Mouse (Mus musculus): ENCODE measurements around the gene Myh6. TPM values are rescaled to one million over a fixed set of nuclear protein-coding genes. Genes with fewer than 3 reads are reported as not detected.

Myh6 gene
- polyA plus RNA-seq, 1 experiment, result not detected

DNA sequence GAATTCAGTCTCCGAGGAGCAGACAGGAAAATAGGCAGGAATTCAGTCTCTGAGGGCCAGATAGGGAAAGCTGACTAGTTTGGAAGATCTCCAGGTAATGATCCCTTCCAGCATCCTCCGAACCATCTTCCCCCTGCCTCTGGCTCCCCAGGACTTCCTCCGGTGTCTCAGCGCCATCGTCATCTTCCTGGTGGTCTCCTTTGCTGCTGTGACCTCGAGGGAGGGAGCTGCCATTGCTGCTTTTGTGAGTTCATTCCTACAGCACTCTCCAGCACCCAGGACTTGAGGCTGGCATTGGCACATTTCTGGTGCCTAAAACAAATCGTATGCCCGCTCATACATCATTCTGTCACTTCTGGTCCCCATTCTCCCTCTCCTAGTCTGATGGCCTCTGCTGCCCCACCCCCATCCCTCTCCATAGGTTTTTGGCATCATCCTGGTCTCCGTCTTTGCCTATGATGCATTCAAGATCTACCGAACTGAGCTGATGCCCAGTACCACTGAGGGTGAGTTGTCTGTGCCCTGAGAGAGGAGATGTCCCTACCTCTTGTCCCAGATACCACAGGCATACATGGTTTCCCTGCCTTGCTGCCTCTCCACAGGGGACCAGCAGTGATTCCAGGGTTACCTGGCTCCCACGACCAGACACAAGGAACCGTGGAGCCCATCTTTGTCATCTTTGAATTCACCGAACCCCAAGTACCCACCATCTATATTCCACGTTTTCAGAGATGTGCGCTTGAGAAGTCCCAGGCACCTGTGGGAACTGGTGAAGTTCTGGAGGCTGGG is 28.1 kb downstream of the Myh6 start:
- TF ChIP-seq GATA1 (IDR thresholded peaks at IDR 0.05; ENCODE audit: borderline replicate concordance, low read length), result no peak
- TF ChIP-seq FLI1 (IDR thresholded peaks at IDR 0.05; ENCODE audit: low read length), result no peak
- no peak overlapping the region for H3K4me3 ChIP-seq (replicated peaks)
- peaks cover 24% of the 10 kb centered on the region for H3K4me1 ChIP-seq
- no peaks in the 10 kb centered on the region for H3K36me3 ChIP-seq (replicated peaks; ENCODE audit: low read length)
- no peaks in the 10 kb centered on the region for H3K9me3 ChIP-seq
- H3K27me3 ChIP-seq (replicated peaks), result peaks cover 85% of the 10 kb centered on the region

GRCm38 (mm10) chr14:54937361-54938182 is 29.2 kb downstream of the Myh6 start:
- no peaks in the 10 kb centered on the region for H3K36me3 ChIP-seq (replicated peaks; ENCODE audit: low read length)
- no peak overlapping the region for H3K4me3 ChIP-seq (replicated peaks)
- H3K9me3 ChIP-seq, result no peaks in the 10 kb centered on the region
- H3K27me3 ChIP-seq (replicated peaks), result peaks cover 82% of the 10 kb centered on the region
- peaks cover 29% of the 10 kb centered on the region for H3K4me1 ChIP-seq
- TF ChIP-seq GATA1 (IDR thresholded peaks at IDR 0.05; ENCODE audit: borderline replicate concordance, low read length) (no peak), FLI1 (IDR thresholded peaks at IDR 0.05; ENCODE audit: low read length) (no peak)

DNA sequence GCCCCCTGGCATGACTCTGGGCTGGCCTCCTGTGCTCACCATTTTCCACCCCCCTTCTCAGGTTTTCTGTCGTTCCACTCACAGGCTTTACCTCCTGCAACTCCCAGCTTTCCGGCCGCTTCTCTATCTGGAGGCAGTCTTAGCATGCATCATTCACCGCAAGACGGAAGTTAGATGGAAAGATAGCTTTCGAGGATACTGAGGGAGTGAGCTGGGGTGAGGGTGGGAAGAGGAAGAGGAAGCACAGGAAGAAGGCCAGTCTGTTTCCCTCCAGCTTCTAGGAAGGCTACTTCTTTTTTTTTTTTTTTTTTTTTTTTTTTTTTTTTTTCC is 29.9 kb downstream of the Myh6 start:
- TF ChIP-seq FLI1 (IDR thresholded peaks at IDR 0.05; ENCODE audit: low read length), result no peak
- TF ChIP-seq GATA1 (IDR thresholded peaks at IDR 0.05; ENCODE audit: borderline replicate concordance, low read length), result no peak
- H3K4me1 ChIP-seq, result peaks cover 30% of the 10 kb centered on the region
- no peaks in the 10 kb centered on the region for H3K36me3 ChIP-seq (replicated peaks; ENCODE audit: low read length)
- no peaks in the 10 kb centered on the region for H3K9me3 ChIP-seq
- no peak overlapping the region for H3K4me3 ChIP-seq (replicated peaks)
- peaks cover 82% of the 10 kb centered on the region for H3K27me3 ChIP-seq (replicated peaks)

DNA sequence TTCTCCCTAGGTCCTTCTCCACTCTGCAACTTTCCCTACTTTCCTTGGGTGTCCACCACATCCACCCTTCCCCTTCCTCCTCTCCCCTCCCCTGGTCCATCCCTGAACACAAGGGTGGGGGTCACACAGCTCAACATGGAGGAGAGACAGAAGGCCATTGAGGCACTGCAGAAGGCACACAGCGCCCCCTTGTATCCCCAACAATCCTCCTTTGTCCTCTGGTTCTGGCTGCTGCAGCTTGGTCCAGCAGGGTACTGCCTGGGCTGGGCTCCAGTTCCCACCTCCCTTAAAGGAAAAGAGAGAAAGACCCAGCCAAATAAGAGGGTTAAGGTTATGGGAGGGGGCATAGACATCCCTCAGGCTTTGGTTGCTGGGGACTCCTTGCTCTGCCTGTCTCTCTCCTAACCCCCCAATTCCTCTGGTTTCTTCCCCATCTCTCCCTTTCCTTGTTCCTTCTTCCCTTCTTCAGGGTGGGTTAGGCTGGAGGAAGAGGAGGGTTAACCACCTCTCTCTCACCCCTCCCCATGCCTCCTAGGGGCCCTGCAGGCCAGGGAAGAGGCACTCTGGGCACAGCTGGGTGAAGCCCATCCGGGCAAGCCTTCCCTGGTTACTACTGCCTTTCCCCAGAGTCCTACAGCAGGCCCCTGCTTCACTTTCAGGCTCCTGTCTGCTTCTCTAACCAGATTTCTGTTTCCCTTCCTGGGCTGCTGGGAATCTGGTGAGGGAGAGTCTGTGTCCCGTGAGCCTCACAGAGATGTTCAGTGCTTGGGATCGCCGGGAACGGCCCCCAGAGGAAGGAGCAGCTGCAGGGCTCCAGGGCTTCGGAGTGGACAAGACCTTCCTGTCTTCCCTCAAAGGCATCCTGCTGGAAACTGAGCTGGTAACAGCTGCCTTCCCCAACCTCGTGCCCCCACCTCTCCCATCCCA is 30.6 kb downstream of the Myh6 start, which contains the start of gene Cmtm5:
TSS of gene Cmtm5 (plus strand) at position 358 of the 927 bp plus-strand sequence.
- Histone ChIP-seq H3K4me1 (peaks cover 30% of the 10 kb centered on the region), H3K4me3 (replicated peaks) (no peak within 1 kb of the TSS), H3K27me3 (replicated peaks) (peaks cover 82% of the 10 kb centered on the region), H3K36me3 (replicated peaks; ENCODE audit: low read length) (no peaks in the 10 kb centered on the region), H3K9me3 (no peaks in the 10 kb centered on the region)
- TF ChIP-seq GATA1 (IDR thresholded peaks at IDR 0.05; ENCODE audit: borderline replicate concordance, low read length) (no peak), FLI1 (IDR thresholded peaks at IDR 0.05; ENCODE audit: low read length) (no peak)

GRCm38 (mm10) chr14:54932645-54933150 is 34.0 kb downstream of the Myh6 start, which contains the start of gene Il25:
Gene Il25 (plus strand): TSS chr14:54932695.
- TF ChIP-seq FLI1 (IDR thresholded peaks at IDR 0.05; ENCODE audit: low read length), result no peak
- no peaks in the 10 kb centered on the region for H3K36me3 ChIP-seq (replicated peaks; ENCODE audit: low read length)
- peaks cover 46% of the 10 kb centered on the region for H3K4me1 ChIP-seq
- H3K27me3 ChIP-seq (replicated peaks), result peaks cover 75% of the 10 kb centered on the region
- H3K4me3 ChIP-seq (replicated peaks), result no peak within 1 kb of the TSS
- no peaks in the 10 kb centered on the region for H3K9me3 ChIP-seq

- H3K36me3 ChIP-seq (replicated peaks; ENCODE audit: low read length), result no peaks in the 10 kb centered on the region
- no peaks in the 10 kb centered on the region for H3K9me3 ChIP-seq
- H3K4me1 ChIP-seq, result peaks cover 51% of the 10 kb centered on the region
- TF ChIP-seq GATA1 (IDR thresholded peaks at IDR 0.05; ENCODE audit: borderline replicate concordance, low read length) (no peak), FLI1 (IDR thresholded peaks at IDR 0.05; ENCODE audit: low read length) (no peak)
- H3K27me3 ChIP-seq (replicated peaks), result peaks cover 77% of the 10 kb centered on the region
- H3K4me3 ChIP-seq (replicated peaks), result no peak overlapping the region
These were observed 36.3 kb downstream of the Myh6 start for GRCm38 (mm10) chr14:54930431-54930830.

- peaks cover 58% of the 10 kb centered on the region for H3K4me1 ChIP-seq
- no peaks in the 10 kb centered on the region for H3K36me3 ChIP-seq (replicated peaks; ENCODE audit: low read length)
- H3K9me3 ChIP-seq, result no peaks in the 10 kb centered on the region
- no peak for TF ChIP-seq GATA1 (IDR thresholded peaks at IDR 0.05; ENCODE audit: borderline replicate concordance, low read length)
- TF ChIP-seq FLI1 (IDR thresholded peaks at IDR 0.05; ENCODE audit: low read length), result no peak
- peaks cover 77% of the 10 kb centered on the region for H3K27me3 ChIP-seq (replicated peaks)
- H3K4me3 ChIP-seq (replicated peaks), result no peak overlapping the region
These were observed 36.9 kb downstream of the Myh6 start for GRCm38 (mm10) chr14:54929801-54930200.

DNA sequence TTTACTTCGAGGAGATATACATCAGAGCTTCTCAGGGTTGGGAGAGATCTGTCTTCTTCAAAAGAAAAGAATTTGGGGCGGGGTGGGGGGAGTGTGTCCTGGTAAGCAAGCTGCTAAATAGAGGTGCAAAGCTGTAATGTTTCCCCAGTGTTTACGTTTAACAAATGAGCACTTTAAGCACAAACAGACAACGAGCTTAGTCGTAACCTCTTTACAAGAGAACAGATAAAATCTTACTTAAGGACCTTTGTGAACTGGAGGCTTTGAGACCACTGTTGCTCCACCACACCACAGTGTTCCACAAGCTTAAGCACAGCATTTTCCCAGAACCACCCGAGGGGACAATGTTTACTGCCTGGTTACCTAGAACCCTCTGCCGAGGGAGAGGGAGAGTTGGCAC is 39.4 kb downstream of the Myh6 start:
- no peaks in the 10 kb centered on the region for H3K36me3 ChIP-seq (replicated peaks; ENCODE audit: low read length)
- H3K4me3 ChIP-seq (replicated peaks), result no peak overlapping the region
- H3K27me3 ChIP-seq (replicated peaks), result peaks cover 83% of the 10 kb centered on the region
- no peaks in the 10 kb centered on the region for H3K9me3 ChIP-seq
- peaks cover 57% of the 10 kb centered on the region for H3K4me1 ChIP-seq
- TF ChIP-seq GATA1 (IDR thresholded peaks at IDR 0.05; ENCODE audit: borderline replicate concordance, low read length), result no peak
- TF ChIP-seq FLI1 (IDR thresholded peaks at IDR 0.05; ENCODE audit: low read length), result no peak

All from megakaryocyte, embryonic 14.5 days (primary cell).